Mouse (Mus musculus) cerebellum, adult 2 months (tissue): ENCODE measurements around the gene Usp47. TPM values are rescaled to one million over a fixed set of nuclear protein-coding genes. Genes with fewer than 3 reads are reported as not detected.

Experiments
- DNase-seq, 2 experiments: peaks; one replicate each; pipeline ENCODE4 v3.0.0; 2021
- H3K27ac ChIP-seq: fragments of 200-500 bp; 2 replicates; pipeline ENCODE4 v1.5.1; 2012; ENCODE audit warnings: low read length, control low read depth, inconsistent platforms; ENCODE audit not compliant: insufficient read depth
- H3K27me3 ChIP-seq: fragments of 200-500 bp; 2 replicates; pipeline ENCODE4 v1.6.1; 2012; ENCODE audit warnings: inconsistent platforms, mild to moderate bottlenecking, low read length, moderate library complexity; ENCODE audit not compliant: control insufficient read depth, insufficient read depth
- H3K4me1 ChIP-seq: fragments of 200-500 bp; 2 replicates; pipeline ENCODE4 v1.6.1; 2011; ENCODE audit warnings: low read length; ENCODE audit not compliant: control insufficient read depth, insufficient read depth
- H3K4me3 ChIP-seq: fragments of 200-500 bp; replicated peaks from 2 replicates; pipeline ENCODE3; 2011; ENCODE audit warnings: mild to moderate bottlenecking, low read depth, low read length, control low read depth; ENCODE audit not compliant: insufficient read depth
- CTCF ChIP-seq: fragments of 200-500 bp; IDR thresholded peaks from 2 replicates; pipeline ENCODE4 v1.5.1; 2011; ENCODE audit warnings: low read depth, mild to moderate bottlenecking, control low read depth, low read length, moderate library complexity, borderline replicate concordance; ENCODE audit not compliant: insufficient read depth
- POLR2A ChIP-seq: fragments of 200-500 bp; IDR thresholded peaks from 2 replicates; pipeline ENCODE4 v1.6.1; 2011; ENCODE audit warnings: low read length, control low read depth, borderline replicate concordance; ENCODE audit not compliant: insufficient read depth
- WGBS: fragments of 180-500 bp; shearing (Covaris S2); methylation state at CpG from one replicate; pipeline ENCODE4 v1.1.7; 2018; 5-methylcytosine and 5-hydroxymethylcytosine counted together
- polyA plus RNA-seq: library from polyadenylated mRNA; depleted of rRNA; stranded (reverse); fragments of >200 nt; gene quantifications from 2 replicates; pipeline ENCODE4 v1.2.3, GENCODE M21; 2012

Usp47 gene
- polyA plus RNA-seq, 1 experiment = 45.1 TPM

DNA sequence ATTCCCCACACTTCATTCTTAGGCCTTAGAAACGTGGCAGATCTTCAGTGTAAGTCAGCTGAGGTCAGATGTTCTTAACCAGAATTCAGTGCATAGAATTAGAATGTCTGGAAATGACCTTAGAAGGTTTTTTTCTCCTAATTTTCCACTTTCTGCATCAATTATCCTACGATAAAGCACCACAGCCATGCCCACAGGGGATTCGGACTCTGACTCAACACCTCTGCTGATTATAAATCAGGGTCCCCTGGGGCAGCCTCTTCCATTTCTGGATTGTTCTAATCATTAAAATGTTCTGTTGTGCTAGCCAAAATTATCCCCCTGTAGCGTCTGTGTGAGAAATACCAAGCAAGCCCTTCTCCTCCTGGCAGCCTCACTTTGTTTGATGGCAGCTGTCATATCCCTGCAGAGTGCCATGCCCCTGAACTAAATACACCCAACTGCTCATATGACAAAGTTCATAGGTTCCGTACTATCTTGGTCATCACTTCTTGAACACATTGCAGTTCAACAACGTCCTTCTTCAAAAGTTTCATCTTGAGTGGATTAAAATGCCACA, 24.8 kb upstream of the Usp47 start:
- TF ChIP-seq POLR2A = no peak
- TF ChIP-seq CTCF = no peak
- 40% methylated on average over 6 of the region's 6 CpGs for WGBS
- H3K4me1 ChIP-seq = no peaks in the 10 kb centered on the region
- no peak overlapping the region for H3K4me3 ChIP-seq
- DNase-seq = no peak
- no peaks in the 10 kb centered on the region for H3K27me3 ChIP-seq
- no peak overlapping the region for H3K27ac ChIP-seq

DNA sequence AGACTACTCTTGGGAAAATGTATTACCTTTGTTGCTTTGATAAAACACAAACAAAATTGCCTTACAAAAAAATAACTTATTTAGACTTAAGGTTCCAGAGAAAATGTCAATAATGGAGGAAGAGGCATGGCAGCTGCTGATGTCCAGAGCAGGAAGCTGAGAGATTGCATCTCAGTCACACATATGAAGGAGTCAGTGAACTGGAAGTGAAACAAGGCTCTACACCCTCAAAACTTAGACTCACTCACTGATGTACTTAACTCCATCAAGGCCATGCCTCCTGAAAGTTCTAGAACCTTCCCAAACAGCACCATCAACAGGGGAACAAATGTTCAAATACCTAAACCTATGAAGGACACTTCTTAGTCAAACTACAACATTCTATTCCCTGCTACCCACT, 23.9 kb upstream of the Usp47 start:
- Histone ChIP-seq H3K4me3 (no peak overlapping the region), H3K27ac (no peak overlapping the region), H3K27me3 (no peaks in the 10 kb centered on the region), H3K4me1 (no peaks in the 10 kb centered on the region)
- TF ChIP-seq POLR2A = no peak
- no peak for DNase-seq

DNA sequence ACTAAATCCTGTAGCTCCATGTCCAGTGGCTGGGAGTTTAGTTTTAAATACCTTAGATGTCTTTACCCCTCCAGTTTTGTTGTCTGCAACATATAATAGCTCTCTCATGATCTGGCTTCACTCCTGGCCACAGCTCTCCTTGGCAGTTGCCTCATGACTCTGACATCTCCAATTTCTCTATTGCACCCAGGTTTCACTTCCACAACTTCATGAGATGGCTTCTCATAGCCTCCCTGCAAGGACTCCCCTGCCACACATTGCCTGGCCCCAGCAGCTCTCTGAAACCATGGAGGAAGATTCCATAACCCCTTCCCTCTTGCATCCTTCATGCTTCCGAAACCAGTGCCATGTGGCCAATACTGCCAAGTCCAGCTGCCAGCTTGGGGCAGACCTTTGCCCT, 23.1 kb upstream of the Usp47 start:
- 86% methylated on average over 1 of the region's 1 CpGs for WGBS
- TF ChIP-seq POLR2A (no peak), CTCF (no peak)
- Histone ChIP-seq H3K27me3 (no peaks in the 10 kb centered on the region), H3K27ac (no peak overlapping the region), H3K4me3 (no peak overlapping the region), H3K4me1 (no peaks in the 10 kb centered on the region)
- no peak for DNase-seq

DNA sequence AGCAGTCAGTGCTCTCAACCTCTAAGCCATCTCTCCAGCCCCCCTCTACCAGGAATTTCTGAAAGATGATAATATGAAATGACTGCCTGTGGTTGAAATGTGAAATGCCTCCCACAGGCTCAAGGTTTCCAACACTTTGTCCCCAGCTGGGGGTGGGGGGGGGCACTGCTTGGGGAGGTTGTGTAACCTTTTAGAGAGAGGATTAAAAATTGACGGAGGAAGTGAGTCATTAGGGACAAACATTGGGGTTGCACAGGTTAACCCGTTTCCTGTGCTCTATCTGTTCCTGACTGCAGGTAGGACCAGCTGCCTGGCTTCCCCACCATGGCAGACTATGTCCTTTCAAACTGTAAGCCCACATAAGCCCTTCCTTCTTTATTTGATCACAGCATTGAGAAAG, 12.8 kb upstream of the Usp47 start:
- TF ChIP-seq POLR2A (no peak), CTCF (no peak)

DNA sequence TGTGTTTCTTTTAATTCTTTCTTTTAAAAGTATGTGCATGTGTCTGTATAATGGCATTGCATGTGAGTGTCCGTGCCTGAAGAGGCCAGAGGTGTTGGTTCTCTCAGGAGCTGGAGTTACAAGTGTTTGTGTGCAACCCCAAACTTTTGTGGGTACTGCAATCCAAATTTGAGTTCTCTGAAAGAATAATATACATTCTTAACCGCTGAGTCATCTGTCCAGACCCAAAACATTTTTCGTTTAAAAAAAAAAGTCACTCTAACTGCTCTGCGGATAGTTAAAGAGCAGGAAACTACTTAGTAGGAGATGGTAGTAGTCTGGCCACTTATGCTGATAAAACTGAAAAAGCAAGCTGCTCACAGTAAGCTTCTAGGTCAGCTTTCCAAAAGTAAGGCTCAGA, 12.3 kb upstream of the Usp47 start:
- H3K4me3 ChIP-seq = no peak overlapping the region
- WGBS = 85% methylated on average over 4 of the region's 4 CpGs
- H3K27ac ChIP-seq = no peak overlapping the region
- H3K27me3 ChIP-seq = no peaks in the 10 kb centered on the region
- no peak for DNase-seq
- TF ChIP-seq CTCF = no peak
- TF ChIP-seq POLR2A = no peak
- peaks cover 7% of the 10 kb centered on the region; the same call in 1 of the 2 replicates for H3K4me1 ChIP-seq

More for the DNA sequence above, 12.8 kb upstream of the Usp47 start:
- Histone ChIP-seq H3K4me3 (no peak overlapping the region), H3K27me3 (no peaks in the 10 kb centered on the region), H3K27ac (no peak overlapping the region), H3K4me1 (peaks cover 7% of the 10 kb centered on the region; the same call in 1 of the 2 replicates)
- WGBS = 81% methylated on average over 2 of the region's 2 CpGs
- no peak for DNase-seq

DNA sequence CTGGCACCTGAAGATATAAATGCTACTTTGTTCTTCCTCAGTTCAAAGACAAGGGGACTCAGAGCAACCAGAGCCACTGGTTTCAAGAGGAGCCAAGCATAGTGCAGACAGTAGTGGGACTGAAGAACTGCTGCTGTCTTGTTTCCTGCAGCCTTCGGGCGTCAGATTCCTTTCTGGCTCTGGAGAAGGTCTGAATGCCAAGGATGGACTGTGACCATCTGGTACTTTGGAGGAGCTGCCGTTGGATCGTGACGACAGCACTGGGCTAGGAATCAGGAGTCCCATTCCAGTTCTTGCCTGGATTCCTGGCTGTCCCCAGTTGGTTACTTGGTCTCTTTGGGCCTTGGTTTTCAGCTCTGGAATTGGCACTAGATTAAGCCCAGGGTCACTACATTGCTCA, 11.2 kb upstream of the Usp47 start:
- peaks cover 7% of the 10 kb centered on the region; the same call in 1 of the 2 replicates for H3K4me1 ChIP-seq
- 2% methylated on average over 5 of the region's 5 CpGs for WGBS
- H3K4me3 ChIP-seq = no peak overlapping the region
- H3K27ac ChIP-seq = peak overlapping the region; percentile 53
- peak; percentile 94 to 98 for DNase-seq
- no peaks in the 10 kb centered on the region for H3K27me3 ChIP-seq
- TF ChIP-seq POLR2A (peak; percentile 48; the same call in 1 of the 2 replicates), CTCF (no peak)

DNA sequence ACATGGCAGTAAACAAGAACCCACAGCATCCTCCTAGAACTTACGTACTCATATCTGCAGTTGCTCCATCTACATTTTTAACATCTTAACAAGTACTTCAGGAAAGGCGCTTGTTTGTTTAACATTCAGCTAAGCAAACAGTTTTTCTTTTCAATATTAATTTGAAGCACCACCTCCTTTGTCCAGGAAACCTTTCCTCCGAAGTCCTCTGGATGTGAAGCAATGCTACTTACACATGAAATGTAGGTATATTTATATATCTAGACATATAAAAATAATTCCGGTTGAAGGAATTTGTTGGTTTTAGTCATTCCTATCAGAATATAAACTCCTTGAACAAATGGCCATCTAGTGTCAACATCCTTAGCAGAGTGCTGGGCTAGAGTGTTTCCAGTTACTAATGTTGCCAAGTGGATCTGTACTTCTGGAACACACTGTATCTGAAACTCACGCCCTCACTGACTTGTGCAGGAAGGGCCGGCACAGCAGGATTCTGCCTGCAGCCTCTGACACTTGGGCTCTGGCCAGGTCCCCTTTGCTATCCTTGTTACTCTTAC, 10.6 kb upstream of the Usp47 start:
- peak overlapping the region; percentile 75; the same call in 1 of the 2 replicates for H3K27ac ChIP-seq
- H3K4me3 ChIP-seq = no peak overlapping the region
- H3K4me1 ChIP-seq = peaks cover 7% of the 10 kb centered on the region; the same call in 1 of the 2 replicates
- no peaks in the 10 kb centered on the region for H3K27me3 ChIP-seq
- DNase-seq = peak; percentile 28 to 47
- TF ChIP-seq CTCF (no peak), POLR2A (no peak)
- 68% methylated on average over 6 of the region's 6 CpGs for WGBS

DNA sequence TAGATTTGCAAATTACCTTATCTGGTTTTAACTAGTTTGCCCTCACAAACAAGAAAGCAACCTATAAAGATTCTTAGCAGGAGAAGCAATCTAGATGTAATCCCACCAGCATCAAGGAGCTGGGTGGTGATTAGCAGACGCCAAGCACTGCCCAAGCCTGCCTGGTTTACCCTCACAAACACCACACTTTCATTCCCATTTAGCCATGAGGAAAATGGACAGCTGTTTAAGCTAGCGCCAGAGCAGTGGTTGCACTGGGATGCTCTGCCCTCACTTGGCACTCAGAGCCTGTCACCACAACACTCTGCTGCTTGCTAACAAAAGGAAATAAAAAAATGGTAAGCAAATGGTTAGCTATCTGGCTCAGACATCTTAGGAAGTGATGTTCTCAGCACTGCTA, 9.2 kb upstream of the Usp47 start:
- H3K4me1 ChIP-seq = peaks cover 7% of the 10 kb centered on the region; the same call in 1 of the 2 replicates
- 75% methylated on average over 2 of the region's 2 CpGs for WGBS

More for the DNA sequence above, 9.2 kb upstream of the Usp47 start:
- H3K27ac ChIP-seq = no peak overlapping the region
- H3K27me3 ChIP-seq = no peaks in the 10 kb centered on the region
- no peak overlapping the region for H3K4me3 ChIP-seq
- TF ChIP-seq CTCF = no peak
- no peak for TF ChIP-seq POLR2A
- no peak for DNase-seq
